Mouse (Mus musculus) megakaryocyte progenitor cell, adult 5-6 weeks (primary cell): ENCODE data around the gene Tas2r135. TPM values are rescaled to one million over a fixed set of nuclear protein-coding genes. Genes with fewer than 3 reads are reported as not detected.

ENCODE experiments used
- ATAC-seq: replicated peaks from 2 replicates; pipeline ENCODE4 v1.8.0; 2016; ENCODE audit warnings: mild to moderate bottlenecking, moderate TSS enrichment, inconsistent platforms; ENCODE audit not compliant: poor library complexity
- total RNA-seq, 2 experiments: library from RNA; stranded (forward) in 1 of 2; stranded (reverse) in 1 of 2; fragments of 157-497, 149-512 nt in 1 of 2; fragments of 200-1000 nt in 1 of 2; gene quantifications; 2 replicates each; pipeline versions ENCODE4 v1.2.3 to v1.2.4; 2015 to 2017

Gene Tas2r135
- total RNA-seq, 2 experiments from 2014 or later = not detected

DNA sequence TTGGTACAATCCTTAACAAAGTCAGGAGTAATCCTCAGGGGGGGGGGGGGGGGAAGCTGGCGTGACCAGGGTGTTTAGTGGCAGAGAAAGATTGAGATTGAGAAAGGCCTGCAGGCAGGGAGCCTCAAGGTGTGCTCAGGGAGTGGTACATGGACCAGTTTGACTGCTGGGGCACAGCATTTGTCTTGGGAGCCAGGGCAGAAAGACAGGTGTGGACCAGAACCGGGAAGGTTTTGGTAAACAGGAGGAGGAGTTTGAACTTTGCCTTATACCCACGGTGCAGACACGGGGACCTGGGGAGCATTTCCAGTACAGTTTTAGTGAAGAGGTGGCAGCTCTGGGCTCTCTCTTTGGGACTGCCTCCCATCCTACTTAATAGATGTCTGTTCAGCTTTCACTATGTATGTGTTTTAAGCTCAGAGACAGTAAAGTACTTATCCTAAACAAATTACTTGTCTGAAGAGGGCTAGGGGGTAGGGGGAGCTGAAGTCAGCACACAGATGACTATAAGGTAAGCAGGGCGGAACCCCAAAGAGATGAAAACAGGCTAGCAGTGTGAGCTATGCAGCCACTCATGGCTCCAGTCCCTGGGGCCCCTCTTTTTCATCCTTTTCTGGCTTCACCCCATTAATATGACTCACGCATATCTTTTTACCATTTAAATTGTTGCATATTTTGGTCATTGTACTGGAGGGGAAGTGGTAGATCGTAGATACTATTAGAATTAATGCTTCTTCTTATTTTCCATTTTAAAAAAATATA lies 31.4 kb upstream of the Tas2r135 start:
- no peak for ATAC-seq

DNA sequence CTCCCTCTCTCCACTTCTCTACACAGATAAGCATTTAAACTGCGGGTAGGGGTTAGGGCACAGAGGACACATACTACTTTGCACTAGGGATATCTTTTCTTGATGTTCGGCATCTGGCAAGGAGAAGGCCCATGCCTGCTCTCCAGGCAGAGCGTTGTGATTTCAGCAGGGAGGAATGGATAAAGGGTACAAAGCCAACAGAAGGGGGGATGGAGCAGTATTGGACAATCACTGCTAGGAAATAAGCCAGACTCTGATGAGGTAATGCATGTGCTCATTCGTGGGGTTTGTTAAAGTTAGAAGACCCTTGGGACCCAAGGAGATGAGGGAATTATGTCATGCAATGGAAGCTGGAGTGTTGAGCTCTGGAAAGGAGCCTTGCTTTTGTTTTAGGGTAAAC lies 30.5 kb upstream of the Tas2r135 start:
- ATAC-seq = no peak

DNA sequence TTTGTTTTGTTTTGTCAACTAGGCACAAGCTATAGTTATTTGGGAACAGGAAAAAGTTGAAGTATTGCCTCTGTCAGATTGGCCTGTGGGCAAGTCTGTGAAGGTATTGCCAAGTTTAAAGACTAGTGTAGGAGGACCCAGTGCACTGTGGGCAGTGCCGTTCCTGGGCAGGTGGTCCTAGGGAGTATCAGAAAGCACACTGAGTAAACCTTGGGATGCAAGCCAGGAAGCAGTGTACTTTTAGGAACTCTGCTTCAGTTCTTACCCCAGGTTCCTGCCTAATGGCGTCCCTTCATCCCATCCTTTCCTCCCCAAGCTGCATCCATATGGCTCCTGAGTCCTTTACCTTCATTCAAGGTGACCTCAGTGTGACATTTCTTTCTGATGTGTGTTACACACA lies 30.1 kb upstream of the Tas2r135 start:
- ATAC-seq = no peak

DNA sequence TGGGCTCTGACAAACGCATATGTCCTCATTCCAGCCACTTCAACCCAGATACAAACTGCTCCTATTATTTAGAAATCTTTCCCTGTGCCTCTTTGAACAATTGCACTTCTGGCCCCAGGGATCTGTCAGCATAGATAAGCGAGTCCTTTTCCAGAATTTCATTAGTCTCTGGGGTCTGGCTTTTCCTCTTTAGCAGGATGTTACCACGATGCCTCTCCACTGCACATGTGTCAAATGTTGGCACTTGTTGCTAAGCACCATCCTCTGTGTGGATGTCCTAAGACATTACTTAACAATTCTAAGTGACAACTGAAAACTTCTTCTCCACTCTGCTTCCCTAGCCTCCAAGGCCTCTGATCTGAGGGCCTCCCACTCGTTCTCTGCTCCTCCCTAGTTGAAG lies 29.2 kb upstream of the Tas2r135 start:
- ATAC-seq = 0 out of 2 replicates have a peak, but pooled peaks have one; percentile 2

DNA sequence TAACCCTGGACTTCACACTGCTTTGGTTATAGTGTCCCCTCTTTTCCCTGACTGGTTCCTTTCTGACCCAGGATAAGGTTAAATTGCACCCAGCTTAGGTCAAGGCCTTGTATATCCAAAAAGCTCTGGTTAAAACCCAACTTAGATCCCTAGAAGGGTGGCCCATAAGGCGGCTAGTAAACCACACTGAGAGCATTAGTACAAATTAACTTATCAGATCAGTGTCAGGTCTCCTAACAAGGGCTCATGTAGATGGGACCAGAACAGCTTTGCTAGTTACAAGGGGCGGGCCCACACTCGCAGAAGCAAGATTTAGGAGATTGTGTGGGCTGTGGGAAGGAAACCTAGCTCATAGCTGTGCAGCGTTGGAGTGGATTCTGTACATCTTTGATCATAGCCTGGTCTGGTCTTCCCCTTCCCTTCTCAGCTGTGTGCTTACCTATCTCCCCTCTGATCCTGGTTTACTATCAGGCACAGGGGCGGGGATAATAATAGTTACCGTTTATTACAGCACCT lies 28.7 kb upstream of the Tas2r135 start:
- ATAC-seq = peak; percentile 25

DNA sequence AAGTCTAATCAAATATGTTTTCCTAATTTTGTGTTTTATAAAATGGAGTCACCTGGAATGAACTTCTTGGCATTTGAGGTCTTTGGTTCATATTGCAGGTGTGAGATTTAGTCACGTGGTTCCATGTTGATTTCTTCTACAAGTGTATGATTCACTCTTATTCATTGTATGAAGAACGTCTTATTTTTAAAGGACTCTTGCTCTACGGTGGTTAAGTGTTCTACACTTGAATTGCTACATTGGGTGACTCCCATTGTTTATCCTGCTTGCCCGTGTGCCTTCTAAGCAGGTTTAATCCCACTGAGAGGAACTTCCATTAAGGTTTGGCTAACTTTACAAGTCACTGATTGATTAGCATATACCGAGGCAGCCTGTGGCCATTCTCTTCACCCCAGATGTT lies 28.0 kb upstream of the Tas2r135 start:
- no peak for ATAC-seq

DNA sequence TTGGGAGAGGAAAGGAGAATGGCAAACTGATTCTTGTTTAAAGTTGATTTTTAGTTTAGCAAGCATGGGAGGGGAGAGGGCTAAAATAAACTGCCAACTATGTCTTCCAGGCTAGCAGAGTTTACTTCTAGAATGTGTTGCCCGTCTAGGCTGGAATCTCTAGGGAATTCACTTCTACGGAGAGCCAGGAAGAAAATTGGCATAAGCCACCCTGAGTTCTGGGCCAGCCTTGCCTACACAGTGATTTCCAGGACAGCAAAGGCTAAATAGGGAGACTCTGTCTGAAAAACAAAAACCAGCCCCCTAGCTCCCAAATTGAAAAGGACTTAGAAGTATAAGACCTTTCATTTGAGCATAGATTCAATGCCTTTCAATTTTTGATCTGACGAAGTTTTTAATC lies 25.7 kb upstream of the Tas2r135 start:
- no peak for ATAC-seq

DNA sequence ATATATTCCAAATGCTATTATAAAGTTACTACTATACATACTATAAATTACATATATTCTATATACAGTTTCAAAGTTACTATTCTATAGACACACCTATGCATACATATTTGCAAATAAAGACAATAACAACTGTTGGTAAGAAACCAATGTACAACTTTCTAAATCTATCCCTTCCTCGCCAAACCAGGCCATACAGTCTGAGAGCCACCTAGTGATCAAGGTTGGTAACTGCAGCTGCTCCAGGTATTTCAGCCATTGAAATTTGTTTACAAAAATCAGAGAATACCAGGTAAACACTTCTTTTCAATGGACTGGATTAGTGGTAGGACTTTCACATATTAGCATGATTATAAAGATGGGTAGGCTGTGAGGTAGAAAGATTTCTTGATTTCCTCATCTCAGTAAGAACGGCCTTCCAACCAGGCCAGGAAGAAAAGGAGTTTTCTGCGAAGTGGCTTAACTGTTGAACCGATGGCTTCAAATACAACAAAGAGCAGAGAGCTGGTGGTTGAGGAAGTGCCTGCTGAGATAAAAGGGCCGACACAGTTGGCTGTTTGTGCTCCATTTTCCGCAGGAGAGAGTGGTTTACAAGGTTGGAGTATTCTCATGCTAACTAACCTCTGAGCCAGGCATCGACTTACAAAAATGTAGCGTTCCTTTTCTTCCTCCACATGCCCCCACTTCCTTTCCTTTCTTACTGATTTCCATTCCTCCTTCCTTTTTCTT lies 24.7 kb upstream of the Tas2r135 start:
- ATAC-seq = peak; percentile 73

GRCm38 (mm10) chr6:42381221-42381620 lies 24.0 kb upstream of the Tas2r135 start:
- ATAC-seq = no peak

- peak; percentile 27 for ATAC-seq
These were observed 23.3 kb upstream of the Tas2r135 start for GRCm38 (mm10) chr6:42381916-42382381.

DNA sequence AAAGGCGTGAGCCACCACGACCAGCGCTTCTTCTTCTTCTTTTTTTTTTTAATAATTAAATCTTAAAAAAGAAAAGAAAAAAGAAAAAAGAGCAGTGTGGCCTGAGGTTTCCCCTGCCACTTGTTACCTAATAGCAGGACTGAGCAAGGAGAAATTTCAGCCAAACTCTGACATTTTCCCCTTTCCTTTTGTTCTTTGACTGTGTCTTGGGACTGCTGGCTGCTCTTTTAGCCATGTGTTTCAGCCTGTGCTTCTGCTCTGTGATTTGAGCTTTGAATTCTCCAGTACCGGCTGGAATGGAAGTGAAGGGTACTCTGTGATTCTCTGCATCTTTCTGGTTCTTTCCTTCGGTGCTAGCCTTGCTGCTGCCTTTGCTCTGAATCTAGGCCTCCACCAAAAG lies 21.9 kb upstream of the Tas2r135 start:
- ATAC-seq = no peak

- no peak; the same call in 1 of the 2 replicates for ATAC-seq
These were observed 19.6 kb upstream of the Tas2r135 start for GRCm38 (mm10) chr6:42385635-42386034.

DNA sequence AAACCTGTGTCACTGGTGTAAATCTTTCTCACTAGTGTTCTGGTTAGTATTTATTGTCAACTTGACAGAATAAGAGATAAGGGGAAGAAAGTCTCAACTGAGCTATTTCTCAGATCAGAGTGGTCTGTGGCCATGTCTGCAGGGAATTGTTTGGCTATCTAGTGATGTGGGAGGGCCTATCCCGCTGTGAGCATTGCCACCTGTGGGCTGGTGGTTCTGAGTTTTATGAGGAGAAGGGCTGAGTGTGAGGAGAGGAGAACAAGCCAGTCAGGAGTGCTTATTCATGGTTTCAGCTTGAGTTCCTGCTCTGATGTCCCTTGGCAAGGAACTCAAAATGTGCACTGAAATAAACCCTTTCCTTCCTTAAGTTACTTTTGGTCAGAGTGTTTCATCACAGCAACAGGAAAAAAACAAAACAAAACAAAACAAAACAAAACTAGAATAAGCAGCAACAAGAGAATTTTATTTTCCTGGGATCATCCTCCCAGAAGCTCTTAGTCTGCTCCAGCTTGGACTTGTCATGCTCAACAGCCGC lies 13.4 kb upstream of the Tas2r135 start:
- 0 out of 2 replicates have a peak, but pooled peaks have one; percentile 7 for ATAC-seq

- ATAC-seq = peak; percentile 88
These were observed 9.0 kb upstream of the Tas2r135 start for GRCm38 (mm10) chr6:42395960-42396809.

- peak; percentile 58 for ATAC-seq
These were observed 8.1 kb upstream of the Tas2r135 start for GRCm38 (mm10) chr6:42397041-42397657.

- ATAC-seq = peak; percentile 32
These were observed 6.9 kb upstream of the Tas2r135 start for GRCm38 (mm10) chr6:42398285-42398684.

- no peak for ATAC-seq
These were observed 6.2 kb upstream of the Tas2r135 start for GRCm38 (mm10) chr6:42398998-42399397.

- ATAC-seq = no peak
These were observed 5.3 kb upstream of the Tas2r135 start, which contains the start of gene Tas2r143 for GRCm38 (mm10) chr6:42399938-42400337. Gene Tas2r143 (plus strand): TSS chr6:42400238.

DNA sequence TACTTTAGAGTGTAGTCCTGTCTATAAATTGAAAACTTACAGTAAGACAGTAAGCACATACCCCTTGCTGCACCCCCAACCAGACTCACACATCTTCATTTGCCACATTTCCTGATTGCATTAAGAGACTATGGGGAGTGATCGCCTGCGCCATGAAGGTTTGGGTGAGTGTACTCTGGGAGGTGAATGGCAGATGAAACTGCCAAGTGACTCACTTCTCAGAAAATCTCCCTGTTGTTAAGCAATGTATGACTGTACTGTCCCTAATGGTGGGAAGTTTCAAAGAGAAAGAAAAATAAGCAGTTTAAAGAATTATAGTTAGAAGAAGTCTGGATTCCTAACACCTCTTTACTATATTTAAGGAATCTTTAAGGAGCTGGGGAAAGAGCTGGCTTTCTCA lies 14.2 kb downstream of the Tas2r135 start:
- peak; percentile 48 for ATAC-seq

GRCm38 (mm10) chr6:42421439-42421838 lies 16.2 kb downstream of the Tas2r135 start:
- peak; percentile 92 for ATAC-seq
